8 mouse cellular contexts compared by ENCODE assay signal in genomic region chr13:104517638-104518311, GRCm38 (mm10).
A peak's percentile ranks its signal among the peaks of the same experiment; 100 is the strongest.
DNase-seq lines count a peak whose midpoint lies in the region; ATAC-seq and TF ChIP-seq lines count a peak whose summit lies in the region.

No protein-coding gene starts in this region.

- no peak overlapping the region for H3K9ac ChIP-seq in heart, adult 2 months (ENCODE audit: low read depth, low read length)
- peak overlapping the region; percentile 83 for H3K9ac ChIP-seq in ES-Bruce4 (ENCODE audit: low read depth, poor library complexity, severe bottlenecking)
- no peak overlapping the region for H3K9ac ChIP-seq in liver, embryonic 16.5 days (ENCODE audit: low read depth, low read length)

- TF ChIP-seq POLR2A in heart, adult 2 months (IDR thresholded peaks at IDR 0.05; ENCODE audit: insufficient read depth, low read depth, low read length): no peak
- no peak for TF ChIP-seq POLR2A in ES-Bruce4 (IDR thresholded peaks at IDR 0.05; ENCODE audit: insufficient read depth, low read length)

- DNase-seq in heart, adult 2 months: no peak
- DNase-seq in heart, postnatal 25 days (ENCODE audit: low spot score): no peak
- peak; percentile 66 for DNase-seq in forelimb bud, embryonic 11.5 days (ENCODE audit: low read depth, low spot score)
- no peak for DNase-seq in c-Kit-positive CD71-positive TER-119-positive erythroid progenitor cells, embryonic 14.5 days (ENCODE audit: low spot score)
- DNase-seq in ovary, postnatal 14 days (ENCODE audit: low spot score): no peak

- H3K9me3 ChIP-seq in ES-Bruce4 (replicated peaks; ENCODE audit: control insufficient read depth, insufficient read depth, low read length, poor library complexity, severe bottlenecking): 0 out of 2 replicates have a peak, but pooled peaks cover 7% of the 10 kb centered on the region
- no peaks in the 10 kb centered on the region for H3K9me3 ChIP-seq in liver, embryonic 16.5 days (replicated peaks; ENCODE audit: control insufficient read depth, low read length)

- TF ChIP-seq EP300 in heart, adult 2 months (IDR thresholded peaks at IDR 0.05; ENCODE audit: insufficient read depth, low read depth, low read length): no peak
- TF ChIP-seq EP300 in ES-Bruce4 (IDR thresholded peaks at IDR 0.05; ENCODE audit: insufficient read depth, low read depth, low read length): no peak

- peak overlapping the region; percentile 33; the same call in 1 of the 2 replicates for H3K4me2 ChIP-seq in liver, embryonic 16.5 days (ENCODE audit: low read depth, low read length)

- intact Hi-C loops in heart, adult 2 months (cut with DNase I): loop anchor here (10.0 kb wide), 1 partner anchor 167 kb away; no protein-coding TSS in a partner anchor
- intact Hi-C loops in heart, postnatal 25 days (cut with DNase I): no loop called here

- H3K27ac ChIP-seq in heart, adult 2 months: no peak overlapping the region
- no peak overlapping the region for H3K27ac ChIP-seq in ES-Bruce4 (ENCODE audit: insufficient read depth, low read length)
- no peak overlapping the region for H3K27ac ChIP-seq in liver, embryonic 16.5 days (ENCODE audit: low read length)

- no peaks in the 10 kb centered on the region for H3K27me3 ChIP-seq in heart, adult 2 months (ENCODE audit: control insufficient read depth, insufficient read depth, low read length)
- H3K27me3 ChIP-seq in ES-Bruce4 (ENCODE audit: control insufficient read depth, insufficient read depth, low read length, poor library complexity, severe bottlenecking): no peaks in the 10 kb centered on the region
- no peaks in the 10 kb centered on the region for H3K27me3 ChIP-seq in liver, embryonic 16.5 days (ENCODE audit: control insufficient read depth, insufficient read depth, low read depth, low read length)

- peak; percentile 12; the same call in 1 of the 2 replicates for TF ChIP-seq CTCF in heart, adult 2 months (IDR thresholded peaks at IDR 0.05)
- TF ChIP-seq CTCF in ES-Bruce4 (IDR thresholded peaks at IDR 0.05; ENCODE audit: low read depth, low read length): no peak

- no peaks in the 10 kb centered on the region for H3K36me3 ChIP-seq in heart, adult 2 months (ENCODE audit: control insufficient read depth, insufficient read depth, low read length)
- H3K36me3 ChIP-seq in ES-Bruce4 (ENCODE audit: control insufficient read depth, insufficient read depth, low read length, poor library complexity, severe bottlenecking): no peaks in the 10 kb centered on the region
- H3K36me3 ChIP-seq in liver, embryonic 16.5 days (ENCODE audit: control insufficient read depth, insufficient read depth): no peaks in the 10 kb centered on the region

- peak overlapping the region; percentile 4; the same call in 1 of the 2 replicates for H3K4me3 ChIP-seq in heart, adult 2 months
- peak overlapping the region; percentile 58 for H3K4me3 ChIP-seq in ES-Bruce4 (ENCODE audit: low read depth, low read length)
- H3K4me3 ChIP-seq in liver, embryonic 16.5 days (ENCODE audit: low read depth, low read length): peak overlapping the region; percentile 18; the same call in 1 of the 2 replicates

- H3K4me1 ChIP-seq in heart, adult 2 months (ENCODE audit: control insufficient read depth, insufficient read depth, low read length): no peaks in the 10 kb centered on the region
- no peaks in the 10 kb centered on the region for H3K4me1 ChIP-seq in ES-Bruce4 (ENCODE audit: control insufficient read depth, insufficient read depth, low read length)
- H3K4me1 ChIP-seq in liver, embryonic 16.5 days (ENCODE audit: control insufficient read depth, low read depth, low read length): no peaks in the 10 kb centered on the region

- 63% methylated on average over 15 of the region's 15 CpGs for WGBS in heart, adult 2 months
- 66% methylated on average over 15 of the region's 15 CpGs for WGBS in liver, embryonic 16.5 days (ENCODE audit: insufficient replicate concordance)

- H3K79me2 ChIP-seq in heart, adult 2 months (replicated peaks; ENCODE audit: control insufficient read depth, insufficient read depth, low read length): no peaks in the 10 kb centered on the region

- no peak for ATAC-seq in liver, embryonic 16.5 days (ENCODE audit: low read depth)
- no peak for ATAC-seq in megakaryocyte, adult 5-6 weeks (ENCODE audit: poor library complexity, severe bottlenecking)

Comparison
In these comparisons a context has a peak if more than half of its experiments do, and no peak if none do; other contexts are left out.
1. H3K4me3 ChIP-seq: peak in every context shown above with its lines; median percentile 58 in ES-Bruce4; 18 in liver, embryonic 16.5 days; 4 in heart, adult 2 months.